Mouse (Mus musculus): ENCODE measurements around the gene Zfp746.

Zfp746 gene

GRCm38 (mm10) chr6:48047450-48048351, 38.7 kb downstream of the Zfp746 start:
- in situ Hi-C loops (cut with MboI, MseI) = loop anchor here (10.0 kb wide), 2 partner anchors 363 to 383 kb away; no protein-coding TSS in a partner anchor

DNA sequence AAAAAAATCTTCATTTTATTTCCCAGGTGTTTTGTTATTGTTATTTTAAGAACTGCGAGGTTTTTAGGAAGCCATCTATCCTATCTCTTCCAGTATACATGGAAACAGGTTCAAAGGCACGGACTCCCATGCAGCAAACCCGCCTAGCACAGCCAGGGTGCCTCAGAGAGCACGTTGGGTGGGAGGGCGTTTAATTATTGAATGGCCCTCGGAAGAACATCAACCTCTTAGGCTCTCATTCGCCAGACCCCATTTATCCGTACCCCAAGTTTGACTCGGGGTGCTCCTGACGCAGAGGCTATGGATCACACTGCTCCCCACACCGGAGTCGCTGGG, 39.3 kb downstream of the Zfp746 start:
- in situ Hi-C loops (cut with MboI, MseI) = loop anchor here (10.0 kb wide), 2 partner anchors 362 to 382 kb away; no protein-coding TSS in a partner anchor

DNA sequence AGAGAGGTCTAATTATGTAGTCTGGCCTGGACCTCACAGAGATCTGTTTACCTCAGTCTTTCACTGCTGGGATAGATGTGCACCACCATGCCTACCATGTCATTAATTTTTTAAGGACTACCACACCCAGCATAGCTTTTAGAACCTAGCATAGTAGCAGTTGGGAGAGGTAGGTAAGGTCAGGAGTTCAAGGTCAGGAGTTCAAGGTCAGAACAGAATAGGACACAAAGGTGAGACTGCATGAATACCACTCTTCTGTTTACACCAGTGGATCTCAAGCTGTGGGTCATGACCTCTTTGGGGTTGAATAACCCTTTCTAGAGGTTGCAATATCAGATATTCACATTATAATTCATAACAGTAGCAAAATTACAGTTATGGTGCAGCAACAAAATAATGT, 53.7 kb downstream of the Zfp746 start:
- in situ Hi-C loops (cut with MboI, MseI) = no loop called here

- in situ Hi-C loops (cut with MboI, MseI) = no loop called here
Observed at GRCm38 (mm10) chr6:48025905-48026660, 60.3 kb downstream of the Zfp746 start.

DNA sequence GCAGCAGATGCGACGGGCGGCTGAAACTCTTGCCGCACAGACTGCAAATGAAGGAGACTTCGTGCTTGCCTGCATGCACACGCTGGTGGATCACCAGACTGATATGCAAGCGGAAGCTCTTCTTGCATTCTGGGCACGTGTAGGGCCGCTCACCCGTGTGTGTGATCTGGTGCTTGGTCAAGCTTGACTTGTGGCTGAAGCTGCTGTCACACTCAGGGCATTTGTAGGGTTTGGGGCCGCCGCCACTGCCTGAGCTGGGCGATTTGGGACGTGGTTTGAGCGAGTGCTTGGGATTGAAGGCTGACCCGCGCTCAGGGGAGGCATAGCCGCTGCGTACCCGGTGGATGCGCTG, 61.4 kb downstream of the Zfp746 start:
- in situ Hi-C loops (cut with MboI, MseI) = no loop called here

DNA sequence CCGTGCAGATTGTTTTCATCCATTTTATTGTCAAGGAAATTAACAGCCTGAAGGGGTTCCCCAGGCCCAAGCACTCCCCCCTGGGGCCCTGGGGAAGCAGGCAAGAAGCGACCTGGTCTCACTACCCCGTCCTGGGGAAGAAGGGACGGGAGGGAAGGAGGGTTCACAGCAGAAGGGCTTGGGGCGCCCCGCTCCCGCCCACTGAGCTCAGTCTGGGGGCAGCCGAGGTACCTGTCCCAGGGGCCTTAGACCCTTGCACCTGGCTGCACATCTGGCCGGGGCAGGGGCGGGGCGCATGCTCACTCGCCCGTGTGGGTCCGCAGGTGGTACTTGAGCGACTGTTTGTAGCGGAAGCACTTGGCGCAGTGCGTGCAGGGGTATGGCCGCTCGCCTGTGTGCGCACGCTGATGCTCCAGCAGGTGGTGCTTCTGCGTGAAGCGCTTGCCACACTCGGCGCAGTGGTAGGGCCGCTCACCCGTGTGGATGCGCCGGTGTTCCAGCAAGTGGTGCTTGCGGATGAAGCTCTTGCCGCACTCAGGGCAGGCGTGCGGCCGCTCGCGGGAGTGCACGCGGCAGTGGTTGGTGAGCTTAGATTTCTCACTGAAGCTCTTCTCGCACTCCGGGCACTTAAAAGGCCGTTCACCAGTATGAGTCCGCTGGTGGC, 61.9 kb downstream of the Zfp746 start:
- in situ Hi-C loops (cut with MboI, MseI) = no loop called here

GRCm38 (mm10) chr6:48022672-48023071, 63.7 kb downstream of the Zfp746 start:
- in situ Hi-C loops (cut with MboI, MseI) = no loop called here

GRCm38 (mm10) chr6:48021678-48022077, 64.7 kb downstream of the Zfp746 start:
- in situ Hi-C loops (cut with MboI, MseI) = no loop called here

- in situ Hi-C loops (cut with MboI, MseI) = no loop called here
Observed at GRCm38 (mm10) chr6:48020006-48020405, 66.4 kb downstream of the Zfp746 start.

DNA sequence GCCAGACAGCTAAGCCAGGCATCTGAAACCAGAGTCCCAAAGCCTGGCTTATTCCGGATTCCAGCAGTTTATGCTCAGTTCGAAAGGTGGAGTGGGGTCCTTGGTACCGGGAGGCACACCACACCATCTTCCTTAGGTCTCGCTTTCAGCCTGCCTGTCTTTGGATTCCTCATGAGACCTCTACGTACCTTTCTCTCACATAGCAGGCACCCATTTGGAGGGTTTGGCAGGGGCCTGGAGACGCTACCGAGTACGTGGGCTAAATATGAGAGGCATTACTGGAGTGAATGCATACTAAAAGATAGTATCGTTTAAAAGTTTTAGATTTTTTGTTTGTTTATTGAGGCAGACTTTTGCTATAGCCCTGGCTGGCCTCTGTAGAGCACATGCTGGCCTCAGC, 69.6 kb downstream of the Zfp746 start:
- in situ Hi-C loops (cut with MboI, MseI) = no loop called here

GRCm38 (mm10) chr6:48016090-48016521, 70.3 kb downstream of the Zfp746 start:
- in situ Hi-C loops (cut with MboI, MseI) = no loop called here

Measured in T-helper 17 cell (primary cell).